Mouse (Mus musculus): ENCODE data around the gene Eef2. TPM values are rescaled to one million over a fixed set of nuclear protein-coding genes. Genes with fewer than 3 reads are reported as not detected.
"Not testable (repeated sequence)": the region's sequence is repeated elsewhere in the genome, so short reads cannot be mapped to it uniquely, and the experiment has no call there.

Gene Eef2
- total RNA-seq, 2 experiments from 2014 or later: 1,075 to 1,131 TPM

DNA sequence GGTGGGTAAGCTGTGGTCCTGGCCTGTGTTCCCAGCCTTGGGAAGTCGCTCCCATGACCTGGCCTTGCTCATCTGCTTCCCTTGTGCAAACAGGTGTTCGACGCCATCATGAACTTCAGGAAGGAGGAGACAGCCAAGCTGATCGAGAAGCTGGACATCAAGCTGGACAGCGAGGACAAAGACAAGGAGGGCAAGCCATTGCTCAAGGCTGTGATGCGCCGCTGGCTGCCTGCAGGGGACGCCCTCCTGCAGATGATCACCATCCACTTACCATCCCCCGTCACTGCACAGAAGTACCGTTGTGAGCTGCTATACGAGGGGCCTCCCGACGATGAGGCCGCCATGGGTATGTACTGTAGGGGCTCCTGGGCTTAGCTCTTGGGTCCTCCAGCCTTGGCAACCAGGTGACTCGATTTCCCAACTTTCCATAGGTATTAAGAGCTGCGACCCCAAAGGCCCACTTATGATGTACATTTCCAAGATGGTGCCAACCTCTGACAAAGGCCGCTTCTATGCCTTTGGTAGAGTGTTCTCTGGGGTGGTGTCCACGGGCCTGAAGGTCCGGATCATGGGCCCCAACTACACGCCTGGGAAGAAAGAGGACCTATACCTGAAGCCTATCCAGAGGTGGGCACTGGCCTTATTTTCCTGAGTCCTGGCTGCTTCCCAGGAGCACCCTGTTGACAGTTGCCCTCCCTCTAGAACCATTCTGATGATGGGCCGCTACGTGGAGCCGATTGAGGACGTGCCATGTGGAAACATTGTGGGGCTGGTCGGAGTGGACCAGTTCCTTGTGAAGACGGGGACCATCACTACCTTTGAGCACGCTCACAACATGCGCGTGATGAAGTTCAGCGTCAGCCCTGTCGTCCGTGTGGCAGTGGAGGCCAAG lies 3.3 kb downstream of the Eef2 start:
- no peak for DNase-seq (ENCODE audit: low spot score in 2 of 2)

- no peak for DNase-seq (ENCODE audit: low spot score in 2 of 2)
Observed at GRCm38 (mm10) chr10:81180946-81181345, 4.5 kb downstream of the Eef2 start.

DNA sequence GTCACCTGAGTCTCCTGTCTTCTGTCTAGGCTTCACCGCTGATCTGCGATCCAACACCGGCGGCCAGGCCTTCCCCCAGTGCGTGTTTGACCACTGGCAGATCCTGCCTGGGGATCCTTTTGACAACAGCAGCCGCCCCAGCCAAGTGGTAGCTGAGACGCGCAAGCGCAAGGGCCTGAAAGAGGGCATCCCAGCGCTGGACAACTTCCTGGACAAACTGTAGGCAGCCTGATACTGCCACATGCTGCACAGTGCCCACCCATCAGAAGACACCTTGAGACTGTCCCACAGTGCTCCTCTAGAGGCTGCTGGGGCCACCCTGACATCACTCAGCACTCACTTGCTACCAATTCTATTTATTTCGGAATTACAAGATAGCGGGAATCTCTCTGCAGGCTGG lies 5.4 kb downstream of the Eef2 start:
- not testable (repeated sequence) for DNase-seq (ENCODE audit: low spot score in 2 of 2)

DNA sequence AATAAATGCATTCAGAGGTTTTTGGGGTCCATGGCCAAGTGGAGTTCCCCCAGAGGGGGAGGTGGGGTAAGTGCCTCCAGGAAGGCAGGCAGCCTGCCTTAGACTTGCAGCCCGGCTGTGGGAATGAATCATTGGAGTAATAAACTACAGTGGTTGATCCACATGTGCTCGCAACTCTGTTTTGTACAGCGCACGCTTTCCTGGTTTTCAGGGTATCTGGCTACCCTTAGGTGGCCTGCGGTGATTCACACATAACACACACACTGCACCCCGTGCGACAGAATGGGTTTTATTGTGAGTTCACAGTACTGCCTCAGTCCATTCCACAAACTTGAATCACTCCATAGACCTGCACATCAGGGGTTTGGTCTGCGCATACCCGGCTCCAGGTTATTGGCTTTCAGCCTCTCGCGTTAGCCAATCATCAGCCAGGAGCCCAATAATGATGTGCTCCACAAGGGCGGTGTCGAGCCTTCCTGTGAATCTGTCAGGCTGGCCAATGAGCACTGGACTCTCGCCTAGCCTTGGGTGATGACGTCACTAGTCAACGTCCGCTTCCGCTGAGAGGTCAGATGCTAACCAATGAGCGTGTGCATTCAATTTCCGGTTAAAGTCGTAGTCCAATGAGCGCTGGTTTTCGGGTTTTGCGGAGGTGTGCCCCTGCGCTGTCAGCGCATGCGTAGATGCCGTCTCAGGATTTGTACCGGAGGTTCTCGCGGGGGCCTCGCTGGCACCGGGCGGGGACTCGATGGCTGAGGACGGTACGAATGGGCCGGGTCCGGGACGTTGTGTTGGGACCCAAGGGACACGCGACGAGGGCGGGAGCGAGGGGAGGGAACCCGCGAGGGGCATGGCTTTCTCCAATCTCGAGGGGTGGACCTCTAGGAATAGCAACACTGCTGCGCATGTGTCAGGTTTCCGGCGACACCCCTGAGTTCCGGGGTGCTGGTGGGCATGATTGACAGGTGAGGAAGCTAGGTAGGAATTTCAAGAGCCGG lies 6.2 kb downstream of the Eef2 start, which contains the start of gene Dapk3:
Gene Dapk3 (plus strand): TSS at position 670 of the 998 bp plus-strand sequence.
- peak; percentile 96 for DNase-seq (ENCODE audit: low spot score in 2 of 2)

- no peak for DNase-seq (ENCODE audit: low spot score in 2 of 2)
Observed at GRCm38 (mm10) chr10:81183805-81184204, 7.4 kb downstream of the Eef2 start, which contains the start of gene 4930442H23Rik. Gene 4930442H23Rik (minus strand): TSS chr10:81183849.

DNA sequence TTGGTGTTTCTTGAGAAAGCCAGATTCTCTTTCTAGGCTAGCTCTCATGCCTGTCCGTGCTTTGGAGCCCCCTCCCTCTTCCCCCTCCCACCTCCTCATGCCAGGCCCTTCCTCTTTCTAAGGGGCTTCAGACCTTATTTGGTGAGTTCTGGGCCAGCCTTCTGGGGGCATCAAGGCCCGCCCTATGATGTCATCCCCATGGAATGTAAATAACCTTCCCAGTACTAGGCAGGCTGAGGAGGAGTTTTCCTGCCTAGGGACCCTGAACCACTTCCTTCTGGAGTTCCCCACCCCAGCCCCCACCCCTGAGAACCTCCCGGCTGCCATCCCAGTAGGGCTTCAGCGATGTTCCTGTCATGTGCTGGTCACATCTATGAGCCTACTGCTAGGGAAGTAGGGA lies 8.3 kb downstream of the Eef2 start:
- DNase-seq (ENCODE audit: low spot score in 2 of 2): no peak

- DNase-seq (ENCODE audit: low spot score in 2 of 2): no peak
Observed at GRCm38 (mm10) chr10:81187161-81187560, 10.7 kb downstream of the Eef2 start.

GRCm38 (mm10) chr10:81189821-81190220 lies 13.4 kb downstream of the Eef2 start:
- no peak for DNase-seq (ENCODE audit: low spot score in 2 of 2)

DNA sequence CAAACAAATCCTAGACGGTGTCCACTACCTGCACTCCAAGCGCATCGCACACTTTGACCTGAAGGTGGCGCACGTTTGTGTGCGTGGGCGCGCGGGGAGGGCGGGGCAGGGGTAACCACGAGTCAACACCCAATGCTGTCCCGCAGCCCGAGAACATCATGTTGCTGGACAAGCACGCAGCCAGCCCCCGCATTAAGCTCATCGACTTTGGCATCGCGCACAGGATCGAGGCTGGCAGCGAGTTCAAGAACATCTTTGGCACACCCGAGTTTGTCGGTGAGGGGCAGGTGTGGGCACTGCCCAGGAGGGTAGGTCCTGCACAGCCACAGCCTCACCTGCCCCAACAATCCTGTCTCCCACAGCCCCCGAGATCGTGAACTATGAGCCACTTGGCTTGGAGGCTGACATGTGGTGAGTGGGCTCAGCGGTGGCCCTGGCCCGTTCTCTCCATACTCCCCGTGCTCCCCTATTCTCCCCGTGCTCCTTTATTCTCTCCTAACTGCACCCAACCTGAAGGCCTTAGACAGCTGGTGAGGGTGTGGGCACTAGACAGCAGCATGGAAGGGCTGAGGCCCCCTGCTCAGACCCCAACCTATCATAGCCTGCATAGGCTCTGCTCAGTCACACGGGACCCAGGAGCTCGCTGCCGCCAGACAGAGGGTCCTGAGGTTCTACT lies 13.9 kb downstream of the Eef2 start:
- DNase-seq (ENCODE audit: low spot score in 2 of 2): no peak

- no peak for DNase-seq (ENCODE audit: low spot score in 2 of 2)
Observed at GRCm38 (mm10) chr10:81190912-81191321, 14.5 kb downstream of the Eef2 start.

- DNase-seq (ENCODE audit: low spot score in 2 of 2): no peak
Observed at GRCm38 (mm10) chr10:81191342-81191982, 15.0 kb downstream of the Eef2 start.

DNA sequence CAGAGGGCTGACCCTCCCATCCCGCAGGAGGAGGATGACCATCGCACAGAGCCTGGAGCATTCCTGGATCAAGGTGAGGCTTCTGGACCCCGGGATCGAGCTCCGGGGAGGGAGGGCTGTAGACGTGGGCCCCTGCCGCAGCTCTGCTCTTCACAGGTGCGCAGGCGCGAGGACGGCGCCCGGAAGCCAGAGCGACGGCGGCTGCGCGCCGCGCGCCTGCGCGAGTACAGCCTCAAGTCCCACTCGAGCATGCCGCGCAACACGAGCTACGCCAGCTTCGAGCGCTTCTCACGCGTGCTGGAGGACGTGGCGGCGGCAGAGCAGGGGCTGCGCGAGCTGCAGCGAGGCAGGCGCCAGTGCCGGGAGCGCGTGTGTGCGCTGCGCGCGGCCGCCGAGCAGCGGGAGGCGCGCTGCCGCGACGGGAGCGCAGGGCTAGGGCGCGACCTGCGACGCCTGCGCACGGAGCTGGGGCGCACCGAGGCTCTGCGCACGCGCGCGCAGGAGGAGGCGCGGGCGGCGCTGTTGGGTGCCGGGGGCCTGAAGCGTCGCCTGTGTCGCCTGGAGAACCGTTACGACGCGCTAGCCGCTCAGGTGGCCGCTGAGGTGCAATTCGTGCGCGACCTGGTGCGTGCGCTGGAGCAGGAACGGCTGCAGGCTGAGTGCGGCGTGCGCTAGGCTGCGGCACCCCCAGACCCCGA lies 16.0 kb downstream of the Eef2 start:
- DNase-seq (ENCODE audit: low spot score in 2 of 2): peak; percentile 80 to 90

DNA sequence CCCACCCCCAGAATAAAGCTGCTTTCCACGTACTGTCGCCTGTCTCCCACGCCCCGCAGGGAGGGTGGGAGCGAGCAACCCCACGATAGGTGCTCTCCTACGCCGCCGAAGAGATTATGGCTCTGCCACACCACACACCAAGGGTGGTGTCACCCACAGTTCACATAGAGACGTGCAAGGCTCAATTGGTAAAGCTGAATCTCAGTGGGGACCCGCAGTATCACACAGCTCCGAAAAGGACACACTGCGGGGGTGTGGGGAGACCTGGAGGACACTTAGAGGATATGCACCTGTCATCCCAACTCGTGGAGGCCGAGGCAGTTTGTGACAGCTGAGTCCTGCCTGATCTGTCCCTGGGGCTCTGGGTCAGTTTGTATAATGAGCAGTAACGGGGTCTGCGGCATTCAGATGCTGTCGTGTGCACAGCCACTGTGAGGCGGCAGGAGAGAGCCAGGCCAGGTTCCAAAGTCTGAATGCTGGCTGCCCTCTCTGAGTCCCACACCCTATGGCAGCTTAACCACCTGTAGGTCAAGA lies 16.6 kb downstream of the Eef2 start:
- peak in 1 of 2 experiments; percentile 50 for DNase-seq (ENCODE audit: low spot score in 2 of 2)

- DNase-seq (ENCODE audit: low spot score in 2 of 2): no peak
Observed at GRCm38 (mm10) chr10:81193991-81194774, 17.8 kb downstream of the Eef2 start.

DNA sequence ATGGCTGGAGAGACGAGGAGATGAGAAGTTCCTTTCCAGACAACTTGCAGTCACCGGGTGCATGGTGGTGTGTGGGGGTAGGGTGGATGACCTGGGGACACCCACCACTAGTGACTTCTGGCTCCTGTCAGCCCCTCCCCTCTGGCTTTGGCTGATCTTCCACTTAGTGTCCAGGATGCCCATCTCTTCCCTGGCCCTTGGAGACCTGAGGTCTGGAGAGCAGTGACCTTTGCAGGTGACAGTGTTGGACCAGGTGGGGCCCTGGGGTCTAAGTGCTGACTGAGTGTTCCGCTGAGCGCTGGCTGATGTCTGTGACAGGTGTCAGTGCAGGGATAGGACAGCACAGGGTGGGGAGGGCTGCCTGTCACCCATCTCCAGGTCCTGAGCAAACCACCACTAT lies 18.9 kb downstream of the Eef2 start:
- DNase-seq (ENCODE audit: low spot score in 2 of 2): no peak

DNA sequence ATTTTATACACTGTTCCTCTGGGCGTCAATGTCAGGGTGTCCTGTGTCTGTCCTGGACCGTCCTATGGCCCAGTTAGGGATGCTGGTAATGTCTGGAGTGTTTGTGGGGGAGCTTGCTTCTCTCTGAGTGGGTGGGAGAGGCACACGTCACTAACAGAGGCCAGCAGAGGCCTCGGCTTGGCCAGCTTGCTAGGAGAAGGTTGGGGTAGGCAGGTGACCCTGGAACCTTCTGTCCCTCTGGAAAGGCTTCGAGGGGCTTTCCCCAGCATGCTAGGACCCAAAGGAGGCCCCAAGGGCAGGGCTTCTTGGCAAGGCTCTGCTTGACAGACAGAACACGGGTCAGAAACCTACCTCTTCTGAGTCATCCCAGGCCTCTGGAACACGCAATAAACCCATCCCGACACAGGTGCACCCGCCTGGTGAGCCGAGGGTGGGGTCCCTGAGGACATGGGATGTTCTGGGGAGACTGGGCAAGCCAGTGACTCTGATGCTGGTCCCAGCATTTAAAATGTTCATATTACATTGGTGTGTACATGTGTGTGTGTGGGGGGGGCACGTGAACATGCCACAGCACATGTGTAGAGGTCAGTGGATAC lies 20.1 kb downstream of the Eef2 start:
- DNase-seq (ENCODE audit: low spot score in 2 of 2): peak in 1 of 2 experiments; percentile 3

DNA sequence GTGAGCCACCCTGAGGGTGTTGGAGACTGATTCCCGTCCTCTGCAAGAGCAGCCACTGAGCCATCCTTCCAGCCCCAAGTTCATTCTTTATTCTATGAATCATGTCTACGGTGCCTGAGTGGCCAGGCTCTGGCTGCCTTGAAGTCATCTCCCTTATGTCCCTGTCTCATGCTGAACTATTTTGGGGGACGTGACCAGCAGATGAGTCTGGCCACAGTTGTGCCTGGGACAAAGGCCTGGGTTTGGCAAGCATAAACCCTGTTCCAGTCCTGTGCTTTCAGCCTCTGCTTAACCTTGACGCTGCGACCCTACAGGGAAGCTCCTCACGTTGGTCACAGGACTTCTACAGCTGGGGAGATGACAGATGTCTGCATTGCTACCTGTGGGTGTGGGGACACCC lies 20.9 kb downstream of the Eef2 start:
- DNase-seq (ENCODE audit: low spot score in 2 of 2): no peak

GRCm38 (mm10) chr10:81198230-81198629 lies 21.8 kb downstream of the Eef2 start:
- peak; percentile 68 to 71 for DNase-seq (ENCODE audit: low spot score in 2 of 2)
